Mouse (Mus musculus) kidney, embryonic 15.5 days (tissue): ENCODE data around the gene Sh3bp5l. TPM values are rescaled to one million over a fixed set of nuclear protein-coding genes. Genes with fewer than 3 reads are reported as not detected.

ENCODE experiments used
- ATAC-seq: fragments of 200-750 bp; cut with Nextera tagmentation; replicated peaks from 2 replicates; pipeline ENCODE4 v1.8.0; 2017; ENCODE audit warnings: moderate TSS enrichment; ENCODE audit not compliant: low FRiP score
- H3K27ac ChIP-seq: fragments of 300-500 bp; sonication (generic); 2 replicates; pipeline ENCODE4 v1.5.1; 2015; ENCODE audit warnings: mild to moderate bottlenecking, inconsistent platforms
- H3K27me3 ChIP-seq: fragments of 300-500 bp; sonication (generic); 2 replicates; pipeline ENCODE4 v1.6.1; 2015; ENCODE audit warnings: inconsistent platforms
- H3K36me3 ChIP-seq: fragments of 300-500 bp; sonication (generic); 2 replicates; pipeline ENCODE4 v1.6.1; 2015; ENCODE audit warnings: inconsistent platforms
- H3K4me1 ChIP-seq: fragments of 300-500 bp; sonication (generic); 2 replicates; pipeline ENCODE4 v1.6.1; 2015; ENCODE audit warnings: inconsistent platforms
- H3K4me2 ChIP-seq: fragments of 300-500 bp; sonication (generic); 2 replicates; pipeline ENCODE4 v1.6.1; 2015; ENCODE audit warnings: moderate library complexity, mild to moderate bottlenecking, inconsistent platforms
- H3K4me3 ChIP-seq: fragments of 300-500 bp; sonication (generic); replicated peaks from 2 replicates; pipeline ENCODE4 v1.5.1; 2015; ENCODE audit warnings: mild to moderate bottlenecking, inconsistent platforms
- H3K9ac ChIP-seq: fragments of 300-500 bp; sonication (generic); 2 replicates; pipeline ENCODE4 v1.6.1; 2015; ENCODE audit warnings: mild to moderate bottlenecking, inconsistent platforms
- H3K9me3 ChIP-seq: fragments of 300-500 bp; sonication (generic); replicated peaks from 2 replicates; pipeline ENCODE4 v1.6.1; 2016; ENCODE audit warnings: inconsistent platforms
- WGBS: fragments of 180-500 bp; shearing (Covaris S2); methylation state at CpG from one replicate; pipeline ENCODE4 v1.1.7; 2015; ENCODE audit warnings: mixed read lengths; 5-methylcytosine and 5-hydroxymethylcytosine counted together
- polyA plus RNA-seq: library from polyadenylated mRNA; unstranded; fragments of >200 nt; fragmentation: Nextera tagmentation; extraction: Ambion mirVana; gene quantifications from 2 replicates; pipeline ENCODE4 v1.2.1, GENCODE M21; 2015

The Sh3bp5l gene
- polyA plus RNA-seq, 1 experiment from 2014 or later: 37.0 TPM

- Histone ChIP-seq H3K27ac (no peak overlapping the region), H3K9ac (no peak overlapping the region), H3K4me2 (no peak overlapping the region), H3K9me3 (no peaks in the 10 kb centered on the region), H3K27me3 (no peaks in the 10 kb centered on the region), H3K4me3 (no peak overlapping the region), H3K4me1 (peaks cover 35% of the 10 kb centered on the region), H3K36me3 (peaks cover 20% of the 10 kb centered on the region)
- no peak for ATAC-seq
- 95% methylated on average over 3 of the region's 3 CpGs for WGBS
These were observed 3.7 kb upstream of the Sh3bp5l start for GRCm38 (mm10) chr11:58326781-58327180.

- ATAC-seq: peak; percentile 22
- Histone ChIP-seq H3K4me3 (peak overlapping the region; percentile 92), H3K4me2 (peak overlapping the region; percentile 78), H3K4me1 (peaks cover 31% of the 10 kb centered on the region), H3K27ac (peak overlapping the region; percentile 86), H3K27me3 (no peaks in the 10 kb centered on the region), H3K36me3 (peaks cover 45% of the 10 kb centered on the region), H3K9me3 (no peaks in the 10 kb centered on the region), H3K9ac (peak overlapping the region; percentile 94)
- WGBS: under 1% methylated on average over 21 of the region's 21 CpGs
These were observed 633 bp upstream of the Sh3bp5l start for GRCm38 (mm10) chr11:58329906-58330275.

GRCm38 (mm10) chr11:58331149-58331495 is 598 bp downstream of the Sh3bp5l start:
- Histone ChIP-seq H3K9me3 (no peaks in the 10 kb centered on the region), H3K4me1 (peaks cover 31% of the 10 kb centered on the region), H3K27me3 (no peaks in the 10 kb centered on the region), H3K27ac (peak overlapping the region; percentile 86; the same call in 1 of the 2 replicates), H3K4me2 (peak overlapping the region; percentile 78), H3K4me3 (peak overlapping the region; percentile 92), H3K36me3 (peaks cover 52% of the 10 kb centered on the region), H3K9ac (peak overlapping the region; percentile 94)
- peak; percentile 21; the same call in 1 of the 2 replicates for ATAC-seq
- 16% methylated on average over 10 of the region's 10 CpGs for WGBS

GRCm38 (mm10) chr11:58331546-58331945 is 1.0 kb downstream of the Sh3bp5l start:
- Histone ChIP-seq H3K4me2 (peak overlapping the region; percentile 78), H3K9ac (peak overlapping the region; percentile 94), H3K4me3 (peak overlapping the region; percentile 92), H3K4me1 (peaks cover 31% of the 10 kb centered on the region), H3K36me3 (peaks cover 55% of the 10 kb centered on the region), H3K27ac (no peak overlapping the region), H3K27me3 (no peaks in the 10 kb centered on the region), H3K9me3 (no peaks in the 10 kb centered on the region)
- 93% methylated on average over 6 of the region's 6 CpGs for WGBS
- ATAC-seq: no peak

- ATAC-seq: no peak
- Histone ChIP-seq H3K9me3 (no peaks in the 10 kb centered on the region), H3K27ac (no peak overlapping the region), H3K27me3 (no peaks in the 10 kb centered on the region), H3K4me3 (no peak overlapping the region), H3K4me1 (peaks cover 20% of the 10 kb centered on the region), H3K9ac (no peak overlapping the region), H3K4me2 (no peak overlapping the region), H3K36me3 (peaks cover 65% of the 10 kb centered on the region)
- 72% methylated on average over 3 of the region's 3 CpGs for WGBS
These were observed 4.2 kb downstream of the Sh3bp5l start for GRCm38 (mm10) chr11:58334746-58335145.

- ATAC-seq: no peak
- Histone ChIP-seq H3K4me3 (no peak overlapping the region), H3K27ac (no peak overlapping the region), H3K9me3 (no peaks in the 10 kb centered on the region), H3K36me3 (peaks cover 54% of the 10 kb centered on the region), H3K27me3 (no peaks in the 10 kb centered on the region), H3K4me2 (no peak overlapping the region), H3K4me1 (no peaks in the 10 kb centered on the region), H3K9ac (no peak overlapping the region)
- WGBS: 89% methylated on average over 4 of the region's 4 CpGs
These were observed 16.2 kb downstream of the Sh3bp5l start for GRCm38 (mm10) chr11:58346745-58347144.

- ATAC-seq: no peak
- no peaks in the 10 kb centered on the region for H3K4me1 ChIP-seq
- no peak overlapping the region for H3K4me3 ChIP-seq
- H3K9ac ChIP-seq: no peak overlapping the region
- H3K27me3 ChIP-seq: no peaks in the 10 kb centered on the region
- H3K27ac ChIP-seq: no peak overlapping the region
- H3K4me2 ChIP-seq: no peak overlapping the region
- no peaks in the 10 kb centered on the region for H3K9me3 ChIP-seq
- 70% methylated on average over 4 of the region's 4 CpGs for WGBS
- H3K36me3 ChIP-seq: peaks cover 22% of the 10 kb centered on the region
These were observed 20.1 kb downstream of the Sh3bp5l start for GRCm38 (mm10) chr11:58350628-58351027.

GRCm38 (mm10) chr11:58351179-58351578 is 20.7 kb downstream of the Sh3bp5l start:
- no peak overlapping the region for H3K27ac ChIP-seq
- no peaks in the 10 kb centered on the region for H3K9me3 ChIP-seq
- no peak overlapping the region for H3K4me2 ChIP-seq
- no peak overlapping the region for H3K9ac ChIP-seq
- no peak overlapping the region for H3K4me3 ChIP-seq
- no peak; the same call in 1 of the 2 replicates for ATAC-seq
- peaks cover 16% of the 10 kb centered on the region for H3K36me3 ChIP-seq
- H3K4me1 ChIP-seq: no peaks in the 10 kb centered on the region
- WGBS: 70% methylated on average over 5 of the region's 5 CpGs
- H3K27me3 ChIP-seq: no peaks in the 10 kb centered on the region

GRCm38 (mm10) chr11:58352681-58353548 is 22.4 kb downstream of the Sh3bp5l start:
- no peaks in the 10 kb centered on the region for H3K9me3 ChIP-seq
- no peak overlapping the region for H3K4me3 ChIP-seq
- H3K36me3 ChIP-seq: 0 out of 2 replicates have a peak, but pooled peaks cover 3% of the 10 kb centered on the region
- peak; percentile 40; the same call in 1 of the 2 replicates for ATAC-seq
- no peaks in the 10 kb centered on the region for H3K4me1 ChIP-seq
- no peak overlapping the region for H3K9ac ChIP-seq
- no peak overlapping the region for H3K4me2 ChIP-seq
- no peaks in the 10 kb centered on the region for H3K27me3 ChIP-seq
- no peak overlapping the region for H3K27ac ChIP-seq
- 50% methylated on average over 7 of the region's 7 CpGs for WGBS

- no peaks in the 10 kb centered on the region for H3K27me3 ChIP-seq
- H3K4me3 ChIP-seq: no peak overlapping the region
- H3K4me1 ChIP-seq: no peaks in the 10 kb centered on the region
- WGBS: 85% methylated on average over 3 of the region's 3 CpGs
- H3K4me2 ChIP-seq: no peak overlapping the region
- no peak for ATAC-seq
- no peak overlapping the region for H3K9ac ChIP-seq
- no peak overlapping the region for H3K27ac ChIP-seq
- no peaks in the 10 kb centered on the region for H3K9me3 ChIP-seq
- no peaks in the 10 kb centered on the region for H3K36me3 ChIP-seq
These were observed 23.2 kb downstream of the Sh3bp5l start for GRCm38 (mm10) chr11:58353709-58354108.

- ATAC-seq: no peak
- no peaks in the 10 kb centered on the region for H3K36me3 ChIP-seq
- no peak overlapping the region for H3K4me3 ChIP-seq
- H3K4me1 ChIP-seq: no peaks in the 10 kb centered on the region
- no peak overlapping the region for H3K9ac ChIP-seq
- H3K9me3 ChIP-seq: no peaks in the 10 kb centered on the region
- no peak overlapping the region for H3K27ac ChIP-seq
- WGBS: 36% methylated on average over 10 of the region's 10 CpGs
- no peak overlapping the region for H3K4me2 ChIP-seq
- H3K27me3 ChIP-seq: no peaks in the 10 kb centered on the region
These were observed 24.0 kb downstream of the Sh3bp5l start for GRCm38 (mm10) chr11:58354476-58354875.

GRCm38 (mm10) chr11:58354927-58355326 is 24.4 kb downstream of the Sh3bp5l start:
- 77% methylated on average over 3 of the region's 3 CpGs for WGBS
- Histone ChIP-seq H3K27ac (no peak overlapping the region), H3K4me1 (no peaks in the 10 kb centered on the region), H3K27me3 (no peaks in the 10 kb centered on the region), H3K9ac (no peak overlapping the region), H3K9me3 (no peaks in the 10 kb centered on the region), H3K4me2 (no peak overlapping the region), H3K4me3 (no peak overlapping the region), H3K36me3 (no peaks in the 10 kb centered on the region)
- ATAC-seq: no peak
